Mouse (Mus musculus) urinary bladder, postnatal 10 days (tissue): ENCODE measurements around the gene Gbe1.

Experiments used
- DNase-seq: peaks from one replicate; pipeline ENCODE4 v3.0.0; 2022; ENCODE audit warnings: low spot score

Gbe1 gene

GRCm38 (mm10) chr16:70353058-70353457 is 39.3 kb downstream of the Gbe1 start:
- no peak for DNase-seq

GRCm38 (mm10) chr16:70358326-70358725 is 44.6 kb downstream of the Gbe1 start:
- no peak for DNase-seq

GRCm38 (mm10) chr16:70365229-70365628 is 51.5 kb downstream of the Gbe1 start:
- no peak for DNase-seq

GRCm38 (mm10) chr16:70381045-70381444 is 67.3 kb downstream of the Gbe1 start:
- DNase-seq = no peak

GRCm38 (mm10) chr16:70385494-70385893 is 71.7 kb downstream of the Gbe1 start:
- no peak for DNase-seq

DNA sequence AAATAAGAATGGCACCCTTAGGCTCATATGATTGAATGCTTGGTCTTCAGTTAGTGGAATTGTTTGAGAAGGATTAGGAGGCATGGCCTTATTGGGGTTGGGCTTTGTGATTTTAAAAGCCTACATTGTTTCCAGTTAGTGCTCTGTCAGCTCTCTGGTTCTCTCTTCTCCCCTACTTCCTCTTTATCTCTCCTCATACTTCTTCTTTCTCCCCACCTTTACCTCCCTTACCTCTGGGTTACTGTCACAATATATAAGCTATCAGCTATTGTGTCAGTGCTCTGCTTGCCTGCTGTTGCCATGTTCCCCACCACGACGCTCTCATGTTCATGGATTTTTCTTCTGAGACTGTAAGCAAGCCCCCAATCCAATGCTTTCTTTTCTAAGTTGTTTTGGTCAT is 73.6 kb downstream of the Gbe1 start:
- DNase-seq = no peak

GRCm38 (mm10) chr16:70395276-70395675 is 81.5 kb downstream of the Gbe1 start:
- DNase-seq = no peak

GRCm38 (mm10) chr16:70407780-70408179 is 94.0 kb downstream of the Gbe1 start:
- DNase-seq = no peak

DNA sequence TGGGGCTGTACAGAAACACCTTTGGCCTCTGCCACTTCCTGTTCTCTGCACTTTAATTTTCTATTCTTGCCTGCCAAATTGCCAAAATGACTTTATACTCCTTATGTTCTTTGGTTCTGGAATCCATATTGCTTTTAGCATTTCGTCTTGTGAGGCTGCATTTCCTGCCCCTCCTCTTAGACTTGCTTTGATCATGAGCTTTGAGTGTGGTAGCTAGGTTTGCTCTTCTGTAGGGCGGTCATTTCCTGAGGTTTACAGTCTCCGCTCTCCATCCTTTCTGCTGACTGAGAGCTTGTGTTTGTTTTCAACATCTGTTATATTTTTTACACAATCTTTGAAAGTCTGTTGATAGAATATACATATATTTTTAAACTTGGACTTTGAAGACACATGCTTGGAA is 107.3 kb downstream of the Gbe1 start:
- no peak for DNase-seq

GRCm38 (mm10) chr16:70449520-70449919 is 135.8 kb downstream of the Gbe1 start:
- DNase-seq = no peak

DNA sequence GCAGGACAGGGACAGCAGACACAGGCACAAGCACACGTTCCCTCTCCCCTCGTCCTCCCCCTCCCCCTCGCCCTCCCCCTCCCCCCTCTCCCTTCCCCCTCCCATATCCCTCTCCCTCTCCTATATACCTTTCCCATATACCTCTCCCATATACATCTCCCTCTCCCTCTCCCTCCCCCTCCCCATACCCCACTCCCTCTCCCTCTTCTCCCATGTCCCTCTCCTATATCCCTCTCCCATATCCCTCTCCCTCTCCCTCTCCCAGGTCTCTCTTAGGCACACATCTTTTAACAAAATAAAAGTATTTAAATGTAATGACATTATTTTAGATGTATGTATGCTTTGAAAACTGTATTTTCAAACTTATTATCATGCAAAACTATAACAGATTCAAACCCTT is 161.8 kb downstream of the Gbe1 start:
- no peak for DNase-seq

GRCm38 (mm10) chr16:70476161-70476560 is 162.4 kb downstream of the Gbe1 start:
- no peak for DNase-seq

GRCm38 (mm10) chr16:70480494-70480893 is 166.7 kb downstream of the Gbe1 start:
- no peak for DNase-seq

DNA sequence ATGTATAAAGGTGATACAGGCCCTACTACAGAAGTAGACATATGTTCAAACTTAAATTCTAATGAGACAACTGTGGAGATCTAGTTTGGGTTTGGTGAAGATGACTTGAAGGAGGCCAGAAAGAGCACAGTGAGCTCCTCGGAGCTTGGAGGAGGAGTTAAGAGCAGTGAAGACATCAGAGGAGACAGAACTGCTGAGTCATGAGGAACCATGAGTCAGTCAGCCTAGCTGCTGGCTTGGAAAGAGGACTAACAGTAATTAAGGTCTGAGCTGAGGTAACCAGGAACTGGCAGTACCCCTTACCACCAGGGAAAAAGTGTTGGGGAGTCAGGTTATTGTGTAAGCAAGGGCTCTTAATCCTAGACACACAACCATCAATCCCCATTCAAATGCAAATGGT is 192.7 kb downstream of the Gbe1 start:
- no peak for DNase-seq

DNA sequence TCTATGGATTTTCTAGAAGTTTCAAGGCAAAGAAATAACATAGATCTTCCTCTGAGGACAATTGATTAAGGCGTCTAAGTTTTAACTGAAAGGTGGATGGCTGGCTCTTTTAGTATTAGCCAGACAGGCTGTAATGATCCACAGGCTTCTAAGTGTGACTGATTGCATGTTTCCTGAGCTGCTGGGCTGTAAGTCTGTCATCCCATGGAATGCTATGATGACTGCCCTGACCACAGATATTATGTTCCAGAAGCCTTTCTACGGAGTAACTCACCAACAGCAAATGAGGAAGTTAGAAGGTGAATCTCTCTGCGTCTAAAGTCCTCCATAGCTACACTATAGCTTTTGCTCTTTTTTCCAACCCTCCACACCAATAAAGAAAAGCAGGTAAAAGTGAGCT is 197.2 kb downstream of the Gbe1 start:
- DNase-seq = no peak

GRCm38 (mm10) chr16:70522861-70523260 is 209.1 kb downstream of the Gbe1 start:
- no peak for DNase-seq

DNA sequence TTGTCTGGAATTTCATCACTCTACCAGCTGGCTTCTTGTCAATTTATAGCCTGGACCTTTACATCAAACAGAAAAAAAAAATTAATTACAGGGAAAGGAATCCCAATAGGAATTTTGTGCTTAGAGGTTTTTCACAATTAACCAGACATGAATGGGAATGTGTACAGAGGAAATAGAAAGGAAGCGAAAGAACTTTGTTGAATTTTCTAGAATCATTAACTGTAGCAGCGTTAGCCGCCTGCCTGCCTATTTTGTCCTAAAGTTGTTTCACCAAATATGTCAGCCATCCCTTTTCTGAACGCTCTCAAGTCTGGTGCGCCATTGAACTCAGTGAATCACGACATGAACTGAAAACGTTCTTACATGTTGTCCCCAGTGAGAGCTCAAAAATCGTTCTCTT is 209.8 kb downstream of the Gbe1 start:
- DNase-seq = no peak

DNA sequence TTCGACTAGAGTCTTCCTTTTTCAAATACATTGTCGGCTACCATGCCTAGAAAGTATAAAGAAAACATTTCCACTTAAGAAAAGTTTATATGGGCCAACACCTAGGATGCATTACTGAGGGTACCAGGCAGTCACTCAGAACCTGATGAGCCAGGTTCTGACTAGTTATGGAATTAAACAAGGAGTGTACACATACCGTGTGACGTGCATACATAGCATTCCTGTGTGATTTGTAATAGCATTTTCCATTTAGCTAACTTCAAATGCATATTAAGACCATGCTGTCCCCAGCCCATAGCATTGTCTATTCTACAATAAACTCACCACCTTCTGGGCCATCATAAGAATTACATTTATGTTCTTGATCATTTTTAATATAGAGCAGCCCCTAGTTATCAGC is 210.5 kb downstream of the Gbe1 start:
- DNase-seq = no peak

GRCm38 (mm10) chr16:70527224-70527623 is 213.5 kb downstream of the Gbe1 start:
- DNase-seq = no peak

DNA sequence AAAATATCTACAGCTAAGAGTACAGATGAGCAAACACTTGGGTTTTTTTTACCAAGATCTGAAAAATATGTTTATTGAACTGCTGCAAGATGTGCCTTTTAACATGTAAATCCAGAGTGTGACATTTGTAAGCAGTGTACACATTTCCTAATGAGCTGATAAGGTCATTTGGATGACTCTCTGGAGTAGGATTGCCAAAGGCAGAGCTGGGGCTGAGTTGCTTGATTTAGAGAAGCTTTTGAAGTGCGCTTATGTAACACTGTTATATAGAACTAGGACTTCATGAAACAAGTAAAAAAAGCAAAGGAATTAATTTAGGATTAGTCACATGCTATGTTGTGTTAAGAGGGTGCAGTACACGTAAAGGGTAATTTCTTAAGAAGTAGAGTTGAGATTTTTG is 221.5 kb downstream of the Gbe1 start:
- no peak for DNase-seq

- no peak for DNase-seq
Observed at GRCm38 (mm10) chr16:70550835-70551234, 237.1 kb downstream of the Gbe1 start.

DNA sequence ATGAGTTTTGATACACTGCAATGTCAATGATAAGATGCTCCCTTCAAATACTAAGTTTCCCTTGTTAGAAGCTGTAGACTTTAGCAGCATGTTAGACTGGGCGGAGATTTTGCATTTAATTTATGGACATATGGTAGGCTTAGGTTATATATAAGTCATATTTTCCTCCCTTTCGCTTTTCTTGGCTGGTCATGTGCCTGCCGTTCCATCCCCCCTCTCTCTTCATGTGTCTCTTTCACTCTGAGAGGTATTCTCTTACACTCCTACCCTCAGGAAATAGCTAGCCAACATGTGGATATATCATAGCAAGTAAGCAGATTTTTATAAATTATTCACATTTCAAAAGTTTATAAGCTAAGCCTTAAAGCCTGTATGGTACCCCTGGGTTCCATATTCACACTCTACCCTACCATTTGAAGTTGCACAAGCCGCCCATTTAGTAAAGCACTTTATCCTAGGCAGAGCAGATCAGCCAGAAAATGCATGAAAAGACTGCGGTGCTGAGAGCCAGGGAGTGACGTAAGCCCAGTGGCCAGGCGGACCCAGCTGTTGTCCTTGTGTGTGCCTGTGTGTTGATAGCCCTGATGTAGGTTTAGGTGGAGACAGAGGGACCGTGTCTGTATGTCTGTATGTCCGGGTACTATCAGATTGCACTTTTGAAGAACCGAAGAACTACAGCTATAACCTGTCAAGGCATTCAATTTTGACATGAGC is 248.0 kb downstream of the Gbe1 start:
- DNase-seq = no peak

DNA sequence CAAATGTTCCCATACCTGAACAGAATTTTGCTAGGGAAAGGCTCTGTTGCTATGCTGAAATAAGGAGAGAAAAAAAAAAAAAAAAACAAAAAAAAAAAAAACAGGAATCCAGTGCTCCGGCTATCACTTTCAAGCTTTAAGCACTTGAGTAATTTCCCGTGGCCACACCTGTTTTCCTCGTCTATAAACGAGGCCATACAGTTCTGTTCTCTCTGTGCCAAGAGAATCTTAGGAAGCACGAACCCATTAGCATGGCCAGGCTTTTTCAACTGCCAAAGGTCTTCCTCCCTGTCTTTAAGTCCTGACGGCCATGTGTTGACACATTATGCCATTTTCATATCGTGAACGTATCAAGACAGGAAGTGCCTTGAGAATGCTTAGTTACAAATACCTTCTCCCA is 248.8 kb downstream of the Gbe1 start:
- DNase-seq = no peak

GRCm38 (mm10) chr16:70563456-70563855 is 249.7 kb downstream of the Gbe1 start:
- DNase-seq = no peak
